12 mouse cellular contexts compared by ENCODE assay signal in genomic region chr2:150839686-150840471, GRCm38 (mm10). TPM values are rescaled to one million over a fixed set of nuclear protein-coding genes. Genes with fewer than 3 reads are reported as not detected.
DNase-seq lines count a peak whose midpoint lies in the region; ATAC-seq lines count a peak whose summit lies in the region.
"Had no signal": no experiment of that assay in that cellular context is flagged by ENCODE, and none has a peak within 500 bp of the region (broad histone marks: within the 10 kb centered on the region; RNA-seq: fewer than 3 reads in every experiment).

No protein-coding gene starts in this region.

- H3K4me3 ChIP-seq in liver, embryonic 16.5 days (ENCODE audit: low read depth, low read length) = no peak overlapping the region
- H3K4me3 ChIP-seq in forebrain, embryonic 13.5 days = no peak overlapping the region
- H3K4me3 ChIP-seq: heart, embryonic 10.5 days; lung, embryonic 15.5 days; neural tube, embryonic 13.5 days had no signal

- no peak overlapping the region for H3K27ac ChIP-seq in liver, embryonic 16.5 days (ENCODE audit: low read length)
- H3K27ac ChIP-seq in forebrain, embryonic 13.5 days = no peak overlapping the region
- H3K27ac ChIP-seq: heart, embryonic 10.5 days; lung, embryonic 15.5 days; neural tube, embryonic 13.5 days had no signal

- ATAC-seq in cerebellum, adult (ENCODE audit: insufficient number of reproducible peaks, low FRiP score, low TSS enrichment) = 0 out of 2 replicates have a peak, but pooled peaks have one; percentile 36
- peak; percentile 36 for ATAC-seq in activated CD4-positive, CD25-positive, alpha-beta regulatory T cell, adult 4 months
- peak; percentile 56 for ATAC-seq in liver, embryonic 16.5 days (ENCODE audit: low read depth)
- ATAC-seq in forebrain, embryonic 13.5 days = no peak

- H3K27me3 ChIP-seq in liver, embryonic 16.5 days (ENCODE audit: control insufficient read depth, insufficient read depth, low read depth, low read length) = no peaks in the 10 kb centered on the region
- H3K27me3 ChIP-seq in forebrain, embryonic 13.5 days = no peaks in the 10 kb centered on the region
- H3K27me3 ChIP-seq: lung, embryonic 15.5 days; neural tube, embryonic 13.5 days had no signal

- H3K9me3 ChIP-seq in liver, embryonic 16.5 days (replicated peaks; ENCODE audit: control insufficient read depth, low read length) = no peaks in the 10 kb centered on the region
- H3K9me3 ChIP-seq in forebrain, embryonic 13.5 days (replicated peaks) = no peaks in the 10 kb centered on the region
- H3K9me3 ChIP-seq: heart, embryonic 10.5 days; lung, embryonic 15.5 days; neural tube, embryonic 13.5 days had no signal

- no peak overlapping the region for H3K9ac ChIP-seq in liver, embryonic 16.5 days (ENCODE audit: low read depth, low read length)
- H3K9ac ChIP-seq in forebrain, embryonic 13.5 days = no peak overlapping the region
- H3K9ac ChIP-seq: lung, embryonic 15.5 days; neural tube, embryonic 13.5 days had no signal

- WGBS in liver, embryonic 16.5 days (ENCODE audit: insufficient replicate concordance) = 67% methylated on average over 12 of the region's 12 CpGs
- WGBS in forebrain, embryonic 13.5 days = 88% methylated on average over 12 of the region's 12 CpGs

- no peak overlapping the region for H3K4me2 ChIP-seq in liver, embryonic 16.5 days (ENCODE audit: low read depth, low read length)
- H3K4me2 ChIP-seq in forebrain, embryonic 13.5 days = no peak overlapping the region
- H3K4me2 ChIP-seq: lung, embryonic 15.5 days; neural tube, embryonic 13.5 days had no signal

- H3K4me1 ChIP-seq in liver, embryonic 16.5 days (ENCODE audit: control insufficient read depth, low read depth, low read length) = no peaks in the 10 kb centered on the region
- 0 out of 2 replicates have a peak, but pooled peaks cover 3% of the 10 kb centered on the region for H3K4me1 ChIP-seq in forebrain, embryonic 13.5 days
- H3K4me1 ChIP-seq: heart, embryonic 10.5 days; lung, embryonic 15.5 days; neural tube, embryonic 13.5 days had no signal

- H3K36me3 ChIP-seq in liver, embryonic 16.5 days (ENCODE audit: control insufficient read depth, insufficient read depth) = no peaks in the 10 kb centered on the region
- peaks cover 41% of the 10 kb centered on the region for H3K36me3 ChIP-seq in forebrain, embryonic 13.5 days (ENCODE audit: poor library complexity, severe bottlenecking)

- no peak for DNase-seq in cerebellum, adult 9-10 months
- DNase-seq in layer of hippocampus, adult 9-11 months = peak; percentile 76
- no peak for DNase-seq in layer of hippocampus, adult 8-10 months (ENCODE audit: low spot score in 2 of 2)
- no peak for DNase-seq in thymus, postnatal 4 days
- DNase-seq: B cell, adult 2 months had no signal

RNA-seq across cellular contexts. Expression of gene Pygb, which starts 53.3 kb away (rescaled TPM):
- 100 to 1,000 TPM; 197 to 249 (median 221) TPM for total RNA-seq in layer of hippocampus, adult 8-10 months (2022)
- 10 to 100 TPM; 33.1 to 49.4 TPM for polyA plus RNA-seq in activated CD4-positive, CD25-positive, alpha-beta regulatory T cell, adult 4 months (2017; shearing (Covaris generic))
- polyA plus RNA-seq in liver, embryonic 16.5 days (2015; fragmentation: Nextera tagmentation; extraction: Ambion mirVana) = 29.5 and 31.3 TPM in 2 replicates
- polyA plus RNA-seq in forebrain, embryonic 13.5 days (2015; fragmentation: Nextera tagmentation; extraction: Ambion mirVana) = 81.0 and 84.5 TPM in 2 replicates
